ENCODE assay signal across 10 mouse cellular contexts in the genomic region with DNA sequence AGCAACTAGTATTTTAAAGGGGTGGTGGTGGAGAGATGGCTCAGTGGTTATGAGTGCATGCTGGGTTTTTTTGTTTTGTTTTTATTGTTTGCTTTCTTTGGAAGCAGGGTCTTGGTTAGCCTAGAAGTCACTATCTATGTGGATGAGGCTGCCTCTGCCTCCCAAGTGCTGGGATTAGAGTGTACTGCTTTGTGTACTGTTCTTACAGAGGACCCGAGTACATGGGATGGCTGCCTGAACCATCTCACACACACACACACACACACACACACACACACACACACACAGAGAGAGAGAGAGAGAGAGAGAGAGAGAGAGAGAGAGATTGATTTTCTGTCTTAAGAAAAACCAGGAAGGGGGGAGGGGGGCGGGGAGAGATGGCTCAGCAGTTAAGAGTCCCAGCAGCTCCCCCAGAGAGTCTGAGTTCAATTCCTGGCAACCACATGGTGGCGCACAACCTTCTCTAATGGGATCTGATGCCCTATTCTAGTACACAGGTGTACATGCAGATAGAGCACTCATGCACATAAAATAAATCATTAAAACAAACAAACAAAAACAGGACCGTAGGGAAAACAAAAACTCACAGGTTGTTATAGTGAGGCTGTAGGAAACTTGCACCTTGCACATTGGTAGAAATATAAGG. TPM values are rescaled to one million over a fixed set of nuclear protein-coding genes. Genes with fewer than 3 reads are reported as not detected.
A peak's percentile ranks its signal among the peaks of the same experiment; 100 is the strongest.
DNase-seq lines count a peak whose midpoint lies in the region; ATAC-seq and TF ChIP-seq lines count a peak whose summit lies in the region.
"Had no signal": no experiment of that assay in that cellular context is flagged by ENCODE, and none has a peak within 500 bp of the region (broad histone marks: within the 10 kb centered on the region; RNA-seq: fewer than 3 reads in every experiment).

No protein-coding gene starts in this region.

- no peaks in the 10 kb centered on the region for H3K27me3 ChIP-seq in heart, postnatal 0 days (ENCODE audit: control insufficient read depth, insufficient read depth, low read length)
- no peaks in the 10 kb centered on the region for H3K27me3 ChIP-seq in hindbrain, embryonic 11.5 days (ENCODE audit: control insufficient read depth, insufficient read depth, low read length)
- no peaks in the 10 kb centered on the region for H3K27me3 ChIP-seq in limb, embryonic 14.5 days (ENCODE audit: control insufficient read depth, insufficient read depth, low read length)
- no peaks in the 10 kb centered on the region for H3K27me3 ChIP-seq in midbrain, postnatal 0 days (ENCODE audit: insufficient read depth, low read length)
- H3K27me3 ChIP-seq: embryonic facial prominence, embryonic 12.5 days; megakaryocyte, embryonic 14.5 days had no signal

- no peaks in the 10 kb centered on the region for H3K9me3 ChIP-seq in heart, postnatal 0 days (replicated peaks; ENCODE audit: control insufficient read depth, low read length)
- H3K9me3 ChIP-seq in ES-E14 (ENCODE audit: control insufficient read depth, insufficient read depth, low read depth, low read length), result no peaks in the 10 kb centered on the region
- H3K9me3 ChIP-seq in hindbrain, embryonic 11.5 days (ENCODE audit: control insufficient read depth, low read length), result no peaks in the 10 kb centered on the region
- H3K9me3 ChIP-seq in limb, embryonic 14.5 days (ENCODE audit: control insufficient read depth, low read length), result no peaks in the 10 kb centered on the region
- no peaks in the 10 kb centered on the region for H3K9me3 ChIP-seq in midbrain, postnatal 0 days (ENCODE audit: low read length)
- H3K9me3 ChIP-seq: embryonic facial prominence, embryonic 12.5 days; megakaryocyte, embryonic 14.5 days had no signal

- in situ Hi-C loops in ES-E14 (cut with MboI; ENCODE audit: low sequenced_read_pairs in 2 of 2, unreplicated experiment in 2 of 2), result no loop called here

- intact Hi-C loops in heart, postnatal 25 days (cut with DNase I), result loop anchor here (5.0 kb wide), 1 partner anchor 314 kb away; no protein-coding TSS in a partner anchor

- no peak for TF ChIP-seq EP300 in heart, postnatal 0 days (IDR thresholded peaks at IDR 0.05; ENCODE audit: low read depth)

- peak; percentile 51 for TF ChIP-seq CTCF in heart, postnatal 0 days (IDR thresholded peaks at IDR 0.05; ENCODE audit: low read depth)
- peak; percentile 65 for TF ChIP-seq CTCF in midbrain, postnatal 0 days (IDR thresholded peaks at IDR 0.05)

- WGBS in heart, postnatal 0 days, result 22% methylated on average over 4 of the region's 4 CpGs
- WGBS in hindbrain, embryonic 11.5 days, result 26% methylated on average over 4 of the region's 4 CpGs
- WGBS in limb, embryonic 14.5 days, result 29% methylated on average over 4 of the region's 4 CpGs
- 39% methylated on average over 4 of the region's 4 CpGs for WGBS in midbrain, postnatal 0 days

- H3K4me1 ChIP-seq in heart, postnatal 0 days (ENCODE audit: control insufficient read depth, insufficient read depth), result no peaks in the 10 kb centered on the region
- H3K4me1 ChIP-seq in ES-E14 (ENCODE audit: control insufficient read depth in 2 of 2, insufficient read depth in 2 of 2, low read length in 2 of 2, poor library complexity in 1 of 2), result no peaks in the 10 kb centered on the region
- H3K4me1 ChIP-seq in hindbrain, embryonic 11.5 days (replicated peaks; ENCODE audit: control insufficient read depth, insufficient read depth, low read length), result no peaks in the 10 kb centered on the region
- H3K4me1 ChIP-seq in limb, embryonic 14.5 days (ENCODE audit: control insufficient read depth, insufficient read depth, low read length), result no peaks in the 10 kb centered on the region
- H3K4me1 ChIP-seq in midbrain, postnatal 0 days (ENCODE audit: insufficient read depth, low read length), result no peaks in the 10 kb centered on the region
- H3K4me1 ChIP-seq: embryonic facial prominence, embryonic 12.5 days had no signal

- H3K9ac ChIP-seq in heart, postnatal 0 days (replicated peaks; ENCODE audit: low read depth, low read length), result no peak overlapping the region
- no peak overlapping the region for H3K9ac ChIP-seq in ES-E14 (ENCODE audit: insufficient read depth, low read depth, low read length, poor library complexity, severe bottlenecking)
- H3K9ac ChIP-seq in hindbrain, embryonic 11.5 days (ENCODE audit: low read depth, low read length), result no peak overlapping the region
- no peak overlapping the region for H3K9ac ChIP-seq in limb, embryonic 14.5 days (ENCODE audit: low read depth, low read length, severe bottlenecking)
- no peak overlapping the region for H3K9ac ChIP-seq in midbrain, postnatal 0 days (replicated peaks; ENCODE audit: low read length, poor library complexity, severe bottlenecking)
- H3K9ac ChIP-seq: embryonic facial prominence, embryonic 12.5 days had no signal

- no peak overlapping the region for H3K4me3 ChIP-seq in heart, postnatal 0 days (ENCODE audit: low read depth, low read length)
- no peak overlapping the region for H3K4me3 ChIP-seq in ES-E14 (ENCODE audit: insufficient read depth in 1 of 2, low read depth in 1 of 2, low read length in 2 of 2, poor library complexity in 1 of 2, severe bottlenecking in 1 of 2)
- H3K4me3 ChIP-seq in hindbrain, embryonic 11.5 days (ENCODE audit: low read depth, low read length), result no peak overlapping the region
- H3K4me3 ChIP-seq in limb, embryonic 14.5 days (replicated peaks; ENCODE audit: low read length), result no peak overlapping the region
- no peak overlapping the region for H3K4me3 ChIP-seq in midbrain, postnatal 0 days (ENCODE audit: low read depth, low read length)
- H3K4me3 ChIP-seq: embryonic facial prominence, embryonic 12.5 days; megakaryocyte, embryonic 14.5 days had no signal

- no peak overlapping the region for H3K4me2 ChIP-seq in heart, postnatal 0 days (ENCODE audit: low read depth, low read length)
- no peak overlapping the region for H3K4me2 ChIP-seq in hindbrain, embryonic 11.5 days (replicated peaks; ENCODE audit: low read depth, low read length)
- no peak overlapping the region for H3K4me2 ChIP-seq in limb, embryonic 14.5 days (replicated peaks; ENCODE audit: low read depth, low read length, severe bottlenecking)
- no peak overlapping the region for H3K4me2 ChIP-seq in midbrain, postnatal 0 days (ENCODE audit: low read depth, low read length, poor library complexity, severe bottlenecking)
- H3K4me2 ChIP-seq: embryonic facial prominence, embryonic 12.5 days had no signal

- H3K36me3 ChIP-seq in heart, postnatal 0 days (replicated peaks; ENCODE audit: control insufficient read depth, insufficient read depth, low read length), result peaks cover 4% of the 10 kb centered on the region; the same call in 1 of the 2 replicates
- H3K36me3 ChIP-seq in ES-E14 (ENCODE audit: control insufficient read depth, insufficient read depth, low read length, poor library complexity, severe bottlenecking), result 0 out of 2 replicates have a peak, but pooled peaks cover 3% of the 10 kb centered on the region
- H3K36me3 ChIP-seq in hindbrain, embryonic 11.5 days (ENCODE audit: control insufficient read depth, insufficient read depth, low read length), result no peaks in the 10 kb centered on the region
- H3K36me3 ChIP-seq in limb, embryonic 14.5 days (ENCODE audit: control insufficient read depth, insufficient read depth, low read length), result peaks cover 8% of the 10 kb centered on the region
- peaks cover 3% of the 10 kb centered on the region; the same call in 1 of the 2 replicates for H3K36me3 ChIP-seq in midbrain, postnatal 0 days (ENCODE audit: insufficient read depth, low read length)

- no peak for DNase-seq in heart, postnatal 0 days (ENCODE audit: low spot score)
- no peak for DNase-seq in heart, postnatal 25 days (ENCODE audit: low spot score)
- peak; percentile 40 for DNase-seq in ES-E14 (ENCODE audit: low read depth, low spot score)
- peak; percentile 63 to 74 for DNase-seq in cerebellum, postnatal 14 days
- peak; percentile 62 for DNase-seq in hindbrain, embryonic 11.5 days (ENCODE audit: low spot score)
- peak; percentile 55 for DNase-seq in limb, embryonic 14.5 days (ENCODE audit: low spot score)
- DNase-seq in midbrain, postnatal 0 days (ENCODE audit: low spot score), result peak; percentile 66
- DNase-seq in thymus, postnatal 25 days, result peak; percentile 83

- no peak for ATAC-seq in heart, postnatal 0 days (ENCODE audit: insufficient read depth, low read depth)
- peak; percentile 73; the same call in 1 of the 2 replicates for ATAC-seq in hindbrain, embryonic 11.5 days (ENCODE audit: low FRiP score)
- ATAC-seq in limb, embryonic 14.5 days (ENCODE audit: low FRiP score, low read depth), result no peak
- ATAC-seq in midbrain, postnatal 0 days (ENCODE audit: low FRiP score), result peak; percentile 62; the same call in 1 of the 2 replicates

- H3K27ac ChIP-seq in heart, postnatal 0 days (ENCODE audit: low read depth), result no peak overlapping the region
- H3K27ac ChIP-seq in ES-E14 (ENCODE audit: insufficient read depth, low read depth, low read length, poor library complexity, severe bottlenecking), result no peak overlapping the region
- H3K27ac ChIP-seq in hindbrain, embryonic 11.5 days (ENCODE audit: low read depth, low read length), result no peak overlapping the region
- no peak overlapping the region for H3K27ac ChIP-seq in limb, embryonic 14.5 days (replicated peaks; ENCODE audit: low read depth, low read length)
- no peak overlapping the region for H3K27ac ChIP-seq in midbrain, postnatal 0 days (ENCODE audit: low read depth, low read length)
- H3K27ac ChIP-seq: embryonic facial prominence, embryonic 12.5 days had no signal

- no peak for TF ChIP-seq POLR2A in limb, embryonic 14.5 days (IDR thresholded peaks at IDR 0.05; ENCODE audit: borderline replicate concordance, extremely low read depth, insufficient read depth, insufficient read length)

RNA-seq across cellular contexts. Expression of gene Tmem86b, which starts 7.6 kb away (rescaled TPM):
- 4.8 and 11.5 TPM in 2 replicates for total RNA-seq in heart, postnatal 0 days (2014; rRNA removed; ENCODE audit: low replicate concordance)
- polyA plus RNA-seq in heart, postnatal 0 days (2015; fragmentation: Nextera tagmentation; extraction: Ambion mirVana), result 0.33 and 0.82 TPM in 2 replicates
- 1 to 10 TPM; 4.9 to 6.4 TPM for total RNA-seq in heart, postnatal 25 days (2021)
- 8.1 and 8.6 TPM in 2 replicates for total RNA-seq in ES-E14 (2012; rRNA removed)
- polyA plus RNA-seq in hindbrain, embryonic 11.5 days (2014; fragmentation: Nextera tagmentation; extraction: Ambion mirVana), result 3.2 and 3.3 TPM in 2 replicates
- polyA plus RNA-seq in limb, embryonic 14.5 days (2012; rRNA removed), result 17.2 and 23.1 TPM in 2 replicates
- 1.4 and 2.3 TPM in 2 replicates for polyA plus RNA-seq in limb, embryonic 14.5 days (2014; fragmentation: Nextera tagmentation; extraction: Ambion mirVana)
- 12.4 and 17.4 TPM in 2 replicates for total RNA-seq in midbrain, postnatal 0 days (2014; rRNA removed)
- polyA plus RNA-seq in midbrain, postnatal 0 days (2015; fragmentation: Nextera tagmentation; extraction: Ambion mirVana), result 0.76 and 1.00 TPM in 2 replicates

RNA-seq across cellular contexts. Expression of gene Ptprh, which starts 19.8 kb away (rescaled TPM):
- not detected in 2 replicates for total RNA-seq in heart, postnatal 0 days (2014; rRNA removed; ENCODE audit: low replicate concordance)
- polyA plus RNA-seq in heart, postnatal 0 days (2015; fragmentation: Nextera tagmentation; extraction: Ambion mirVana), result not detected in 2 replicates
- total RNA-seq in heart, postnatal 25 days (2021), result not detected
- total RNA-seq in ES-E14 (2012; rRNA removed), result 0.18 TPM in 1 of 2 replicates, not detected in the other
- 0.11 TPM in 1 of 2 replicates, not detected in the other for polyA plus RNA-seq in hindbrain, embryonic 11.5 days (2014; fragmentation: Nextera tagmentation; extraction: Ambion mirVana)
- polyA plus RNA-seq in limb, embryonic 14.5 days (2012; rRNA removed), result 0.03 and 0.26 TPM in 2 replicates
- polyA plus RNA-seq in limb, embryonic 14.5 days (2014; fragmentation: Nextera tagmentation; extraction: Ambion mirVana), result not detected in 2 replicates
- 2.4 and 3.6 TPM in 2 replicates for total RNA-seq in midbrain, postnatal 0 days (2014; rRNA removed)
- 1.1 and 1.3 TPM in 2 replicates for polyA plus RNA-seq in midbrain, postnatal 0 days (2015; fragmentation: Nextera tagmentation; extraction: Ambion mirVana)
- polyA plus RNA-seq: embryonic facial prominence, embryonic 12.5 days had no signal

RNA-seq across cellular contexts. Expression of gene Ppp6r1, which starts 35.2 kb away (rescaled TPM):
- total RNA-seq in heart, postnatal 0 days (2014; rRNA removed; ENCODE audit: low replicate concordance), result 101 and 146 TPM in 2 replicates
- polyA plus RNA-seq in heart, postnatal 0 days (2015; fragmentation: Nextera tagmentation; extraction: Ambion mirVana), result 4.9 and 5.7 TPM in 2 replicates
- total RNA-seq in heart, postnatal 25 days (2021), result 10 to 100 TPM; 74.9 to 76.3 TPM
- total RNA-seq in ES-E14 (2012; rRNA removed), result 55.4 and 62.9 TPM in 2 replicates
- polyA plus RNA-seq in hindbrain, embryonic 11.5 days (2014; fragmentation: Nextera tagmentation; extraction: Ambion mirVana), result 6.0 and 8.1 TPM in 2 replicates
- polyA plus RNA-seq in limb, embryonic 14.5 days (2012; rRNA removed), result 86.9 and 112 TPM in 2 replicates
- polyA plus RNA-seq in limb, embryonic 14.5 days (2014; fragmentation: Nextera tagmentation; extraction: Ambion mirVana), result 7.9 and 8.7 TPM in 2 replicates
- total RNA-seq in midbrain, postnatal 0 days (2014; rRNA removed), result 103 and 131 TPM in 2 replicates
- 7.7 and 10.1 TPM in 2 replicates for polyA plus RNA-seq in midbrain, postnatal 0 days (2015; fragmentation: Nextera tagmentation; extraction: Ambion mirVana)

Comparison
In these comparisons a context has a peak if more than half of its experiments do, and no peak if none do; other contexts are left out.
1. ATAC-seq: peak in hindbrain, embryonic 11.5 days (single experiment) and midbrain, postnatal 0 days (single experiment); none in heart, postnatal 0 days (single experiment) and limb, embryonic 14.5 days (single experiment).
2. DNase-seq: peak in ES-E14 (single experiment), cerebellum, postnatal 14 days (2 of 2), hindbrain, embryonic 11.5 days (single experiment), limb, embryonic 14.5 days (single experiment), midbrain, postnatal 0 days (single experiment) and thymus, postnatal 25 days (single experiment); none in heart, postnatal 0 days (single experiment) and heart, postnatal 25 days (single experiment).